Mouse (Mus musculus): ENCODE results near the gene Gpr45. TPM values are rescaled to one million over a fixed set of nuclear protein-coding genes. Genes with fewer than 3 reads are reported as not detected.

Gpr45 gene
- polyA plus RNA-seq, 1 experiment from 2014 or later, result 0.07 TPM

- Histone ChIP-seq H3K27me3 (ENCODE audit: insufficient read depth, low read length) (no peaks in the 10 kb centered on the region), H3K9ac (replicated peaks) (no peak overlapping the region), H3K4me3 (ENCODE audit: low read depth, low read length) (no peak overlapping the region), H3K36me3 (replicated peaks; ENCODE audit: insufficient read depth, low read length) (peaks cover 23% of the 10 kb centered on the region), H3K4me1 (ENCODE audit: insufficient read depth) (no peaks in the 10 kb centered on the region), H3K27ac (ENCODE audit: low read depth) (no peak overlapping the region), H3K9me3 (ENCODE audit: low read length) (no peaks in the 10 kb centered on the region), H3K4me2 (ENCODE audit: low read depth, low read length) (no peak overlapping the region)
- no peak for ATAC-seq
- TF ChIP-seq CTCF (IDR thresholded peaks at IDR 0.05; ENCODE audit: low read depth) (no peak), EP300 (IDR thresholded peaks at IDR 0.05; ENCODE audit: low read depth) (no peak)
- DNase-seq, result no peak
- WGBS (ENCODE audit: insufficient replicate concordance), result 94% methylated on average over 2 of the region's 2 CpGs
Observed at GRCm38 (mm10) chr1:43074791-43075190, 122.1 kb downstream of the Gpr45 start.

DNA sequence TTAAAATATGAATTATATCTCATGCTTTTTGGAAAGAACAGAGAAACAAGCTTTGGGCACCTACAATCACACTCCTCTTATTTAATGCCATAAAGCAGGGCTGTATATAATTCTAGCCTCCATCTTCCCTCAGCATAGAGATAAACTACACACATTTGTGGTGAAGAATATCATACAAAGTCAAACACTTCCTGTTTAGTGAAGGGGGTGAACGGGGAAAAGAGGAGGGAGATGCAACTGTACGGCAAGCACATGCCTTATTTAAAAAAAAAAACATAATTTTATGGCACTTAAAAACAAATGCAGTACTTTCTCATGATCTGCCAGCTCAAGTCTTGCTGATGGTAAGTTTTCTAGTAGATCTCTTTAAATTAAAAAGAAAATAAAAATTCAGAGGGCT lies 125.5 kb downstream of the Gpr45 start:
- no peak overlapping the region for H3K4me2 ChIP-seq (ENCODE audit: low read depth, low read length)
- TF ChIP-seq CTCF (IDR thresholded peaks at IDR 0.05; ENCODE audit: low read depth), result no peak
- no peak for TF ChIP-seq EP300 (IDR thresholded peaks at IDR 0.05; ENCODE audit: low read depth)
- peaks cover 16% of the 10 kb centered on the region for H3K36me3 ChIP-seq (replicated peaks; ENCODE audit: insufficient read depth, low read length)
- H3K27me3 ChIP-seq (ENCODE audit: insufficient read depth, low read length), result no peaks in the 10 kb centered on the region
- no peak overlapping the region for H3K4me3 ChIP-seq (ENCODE audit: low read depth, low read length)
- no peak overlapping the region for H3K27ac ChIP-seq (ENCODE audit: low read depth)
- WGBS (ENCODE audit: insufficient replicate concordance), result 37% methylated on average over 2 of the region's 2 CpGs
- no peaks in the 10 kb centered on the region for H3K4me1 ChIP-seq (ENCODE audit: insufficient read depth)
- no peak for DNase-seq
- no peak overlapping the region for H3K9ac ChIP-seq (replicated peaks)
- ATAC-seq, result no peak
- no peaks in the 10 kb centered on the region for H3K9me3 ChIP-seq (ENCODE audit: low read length)

DNA sequence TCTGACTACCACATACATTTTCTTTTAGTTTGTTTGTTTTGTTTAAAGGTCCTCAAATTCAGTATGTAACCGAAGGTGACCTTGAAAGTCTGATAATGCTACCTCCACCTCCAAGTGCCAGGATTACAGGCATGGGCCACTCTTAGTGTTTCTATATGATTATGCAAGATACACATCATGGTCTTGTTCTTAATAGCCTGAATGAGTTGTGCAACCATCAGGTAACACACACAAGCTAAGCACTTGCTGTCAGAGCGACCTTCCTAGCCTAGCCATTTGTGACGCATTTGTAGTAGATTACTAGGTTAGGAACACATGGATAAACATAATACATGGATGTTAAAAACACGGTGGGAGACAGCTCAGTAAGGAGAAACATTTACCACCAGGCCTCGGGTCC lies 130.3 kb downstream of the Gpr45 start:
- Histone ChIP-seq H3K27ac (ENCODE audit: low read depth) (no peak overlapping the region), H3K36me3 (replicated peaks; ENCODE audit: insufficient read depth, low read length) (0 out of 2 replicates have a peak, but pooled peaks cover 2% of the 10 kb centered on the region), H3K9ac (replicated peaks) (no peak overlapping the region), H3K9me3 (ENCODE audit: low read length) (no peaks in the 10 kb centered on the region), H3K4me3 (ENCODE audit: low read depth, low read length) (no peak overlapping the region), H3K4me1 (ENCODE audit: insufficient read depth) (no peaks in the 10 kb centered on the region), H3K4me2 (ENCODE audit: low read depth, low read length) (no peak overlapping the region), H3K27me3 (ENCODE audit: insufficient read depth, low read length) (no peaks in the 10 kb centered on the region)
- DNase-seq, result no peak
- WGBS (ENCODE audit: insufficient replicate concordance), result 78% methylated on average over 5 of the region's 5 CpGs
- ATAC-seq, result peak; percentile 48
- TF ChIP-seq EP300 (IDR thresholded peaks at IDR 0.05; ENCODE audit: low read depth) (no peak), CTCF (IDR thresholded peaks at IDR 0.05; ENCODE audit: low read depth) (no peak)

Small RNA genes lying within 50 kb of the gene (microRNA-seq; reads per million reads assigned to microRNA genes)
- not detected for gene Gm24001

Other genes with a start within 250 kb of the Gpr45 start
- 24.3 and 25.4 TPM in 2 replicates for gene Mrps9, start 101.6 kb upstream of the Gpr45 start, polyA plus RNA-seq (2015; fragmentation: Nextera tagmentation; extraction: Ambion mirVana)
- 2.6 TPM in 2 replicates for gene Tgfbrap1, start 145.8 kb downstream of the Gpr45 start, polyA plus RNA-seq (2015; fragmentation: Nextera tagmentation; extraction: Ambion mirVana)
- 4.9 and 5.0 TPM in 2 replicates for gene AI597479, start 145.8 kb downstream of the Gpr45 start, polyA plus RNA-seq (2015; fragmentation: Nextera tagmentation; extraction: Ambion mirVana)
- 2.0 and 2.4 TPM in 2 replicates for gene Fhl2, start 244.1 kb downstream of the Gpr45 start, polyA plus RNA-seq (2015; fragmentation: Nextera tagmentation; extraction: Ambion mirVana)